9 mouse cellular contexts compared by ENCODE assay signal in the genomic region with DNA sequence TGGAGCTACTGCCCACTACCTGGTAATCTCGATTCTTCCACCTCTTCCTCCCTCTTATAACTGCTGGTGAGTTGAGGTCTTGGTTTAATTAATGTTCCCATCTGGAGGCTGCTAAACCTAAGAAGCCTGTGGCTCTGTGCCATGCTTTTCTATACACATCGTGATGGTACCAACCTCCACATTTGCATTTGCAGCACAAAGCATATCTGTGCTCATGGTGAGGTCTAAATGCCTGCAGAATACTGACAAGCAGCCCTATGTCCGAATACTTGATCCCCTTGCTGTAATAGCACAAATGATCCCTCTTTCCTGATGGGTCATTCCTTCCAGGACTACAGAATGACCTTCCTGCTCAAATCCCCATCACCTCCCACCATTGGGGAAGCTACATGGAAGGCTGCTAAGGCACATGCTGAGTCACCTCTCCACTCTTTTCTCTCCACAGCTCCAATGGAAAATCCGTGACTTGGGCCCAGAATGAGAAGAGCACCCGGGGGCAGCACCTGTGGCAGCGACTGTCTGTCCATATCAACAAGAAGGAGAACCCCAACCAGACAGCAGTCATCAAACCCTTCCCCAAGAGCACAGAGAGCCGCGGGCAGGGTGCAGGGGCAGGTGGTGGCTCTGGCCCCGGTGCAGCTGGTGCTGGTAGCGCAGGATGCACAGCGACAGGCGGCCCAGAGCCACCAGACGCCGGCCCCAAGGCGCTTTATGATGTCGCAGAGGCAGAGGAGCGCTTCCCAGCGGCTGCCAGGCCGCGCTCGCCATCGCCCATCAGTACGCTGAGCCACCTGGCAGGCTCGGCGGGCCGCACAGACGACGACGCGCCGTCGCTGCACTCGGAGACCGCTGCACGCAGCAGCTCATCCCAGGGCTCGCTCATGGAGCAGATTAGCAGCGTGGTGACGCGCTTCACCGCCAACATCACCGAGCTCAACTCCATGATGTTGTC.
DNase-seq lines count a peak whose midpoint lies in the region; ATAC-seq lines count a peak whose summit lies in the region.
"Had no signal": no experiment of that assay in that cellular context is flagged by ENCODE, and none has a peak within 500 bp of the region (broad histone marks: within the 10 kb centered on the region; RNA-seq: fewer than 3 reads in every experiment).

No protein-coding gene starts in this region.

- no peaks in the 10 kb centered on the region for H3K9me3 ChIP-seq in heart, embryonic 13.5 days
- H3K9me3 ChIP-seq in forebrain, embryonic 12.5 days: no peaks in the 10 kb centered on the region

- peak overlapping the region; percentile 58 for H3K9ac ChIP-seq in heart, embryonic 13.5 days
- H3K9ac ChIP-seq in forebrain, embryonic 12.5 days: peak overlapping the region; percentile 45

- DNase-seq in heart, adult 11 months: no peak
- peak; percentile 1 for DNase-seq in T-cell, adult 2 months (ENCODE audit: low spot score)
- peak; percentile 29 to 35 for DNase-seq in layer of hippocampus, postnatal 25 days (ENCODE audit: extremely low spot score in 1 of 2, low spot score in 1 of 2)
- peak; percentile 13 to 61 for DNase-seq in spleen, postnatal 4 days (ENCODE audit: low spot score in 2 of 2)
- DNase-seq in kidney, adult 18-20 months: no peak

- H3K4me2 ChIP-seq in heart, embryonic 13.5 days: peak overlapping the region; percentile 77
- peak overlapping the region; percentile 69 for H3K4me2 ChIP-seq in forebrain, embryonic 12.5 days

- H3K4me1 ChIP-seq in heart, embryonic 13.5 days: peaks cover 8% of the 10 kb centered on the region
- H3K4me1 ChIP-seq in forebrain, embryonic 12.5 days: peaks cover 12% of the 10 kb centered on the region; the same call in 1 of the 2 replicates

- peak overlapping the region; percentile 49 for H3K4me3 ChIP-seq in heart, embryonic 13.5 days
- peak overlapping the region; percentile 42 for H3K4me3 ChIP-seq in forebrain, embryonic 12.5 days (replicated peaks)

- H3K27ac ChIP-seq in heart, embryonic 13.5 days (replicated peaks): no peak overlapping the region
- H3K27ac ChIP-seq in forebrain, embryonic 12.5 days: no peak overlapping the region
- H3K27ac ChIP-seq: macrophage had no signal

- H3K27me3 ChIP-seq in heart, embryonic 13.5 days (replicated peaks): peaks cover 32% of the 10 kb centered on the region
- peaks cover 11% of the 10 kb centered on the region; the same call in 1 of the 2 replicates for H3K27me3 ChIP-seq in forebrain, embryonic 12.5 days

- no peaks in the 10 kb centered on the region for H3K36me3 ChIP-seq in heart, embryonic 13.5 days
- no peaks in the 10 kb centered on the region for H3K36me3 ChIP-seq in forebrain, embryonic 12.5 days (replicated peaks)

- WGBS in heart, embryonic 13.5 days: 9% methylated on average over 41 of the region's 41 CpGs
- WGBS in forebrain, embryonic 12.5 days: 8% methylated on average over 41 of the region's 41 CpGs

- ATAC-seq in heart, embryonic 13.5 days (ENCODE audit: extremely low read depth, insufficient number of reproducible peaks, low FRiP score, low TSS enrichment): no peak
- peak; percentile 93 for ATAC-seq in forebrain, embryonic 12.5 days (ENCODE audit: low FRiP score)
- peak; percentile 66 for ATAC-seq in megakaryocyte progenitor cell, adult 5-6 weeks (replicated peaks; ENCODE audit: poor library complexity)

Comparison
In these comparisons a context has a peak if more than half of its experiments do, and no peak if none do; other contexts are left out.
1. DNase-seq: peak in T-cell, adult 2 months (single experiment), layer of hippocampus, postnatal 25 days (2 of 2) and spleen, postnatal 4 days (2 of 2); none in heart, adult 11 months (single experiment) and kidney, adult 18-20 months (single experiment).